ENCODE assay signal across 37 mouse cellular contexts in genomic region chrX:88089873-88090272, GRCm38 (mm10). TPM values are rescaled to one million over a fixed set of nuclear protein-coding genes. Genes with fewer than 3 reads are reported as not detected.
"Had no signal": no experiment of that assay in that cellular context is flagged by ENCODE, and none has a peak within 500 bp of the region (broad histone marks: within the 10 kb centered on the region; RNA-seq: fewer than 3 reads in every experiment).

No protein-coding gene starts in this region.

- H3K36me3 ChIP-seq: heart, embryonic 10.5 days; heart, embryonic 12.5 days; heart, embryonic 13.5 days; heart, embryonic 15.5 days; hindbrain, embryonic 10.5 days; hindbrain, embryonic 12.5 days; hindbrain, embryonic 13.5 days; hindbrain, embryonic 15.5 days; intestine, embryonic 15.5 days; kidney, embryonic 15.5 days had no signal

- DNase-seq: heart, postnatal 10 days; heart, postnatal 14 days; heart, postnatal 36 days; heart, postnatal 4 days; kidney, adult 11 months; kidney, adult 18-20 months; kidney, adult 2 months; kidney, adult 8-10 months; kidney, adult 9 months; kidney, postnatal 10 days; kidney, postnatal 14 days; kidney, postnatal 25 days; kidney, postnatal 36 days; kidney, postnatal 4 days; layer of hippocampus, adult 9-11 months; layer of hippocampus, postnatal 36 days had no signal

- H3K27me3 ChIP-seq: heart, embryonic 12.5 days; heart, embryonic 13.5 days; heart, embryonic 15.5 days; hindbrain, embryonic 12.5 days; hindbrain, embryonic 13.5 days; hindbrain, embryonic 15.5 days; intestine, embryonic 15.5 days; kidney, embryonic 15.5 days had no signal

- H3K9ac ChIP-seq: heart, embryonic 12.5 days; heart, embryonic 13.5 days; heart, embryonic 15.5 days; hindbrain, embryonic 12.5 days; hindbrain, embryonic 13.5 days; hindbrain, embryonic 14.5 days; hindbrain, embryonic 15.5 days; intestine, embryonic 15.5 days; kidney, embryonic 15.5 days had no signal

- H3K4me2 ChIP-seq: heart, embryonic 11.5 days; heart, embryonic 12.5 days; heart, embryonic 13.5 days; heart, embryonic 15.5 days; hindbrain, embryonic 12.5 days; hindbrain, embryonic 13.5 days; hindbrain, embryonic 14.5 days; hindbrain, embryonic 15.5 days; intestine, embryonic 15.5 days; kidney, embryonic 15.5 days had no signal

- ATAC-seq: hindbrain, embryonic 16.5 days; hindbrain, postnatal 0 days; inflammation-experienced regulatory T-cells, adult 6 months; intestine, embryonic 15.5 days; intestine, embryonic 16.5 days; intestine, postnatal 0 days had no signal

- H3K4me3 ChIP-seq: heart, embryonic 10.5 days; heart, embryonic 12.5 days; heart, embryonic 13.5 days; heart, embryonic 15.5 days; hindbrain, embryonic 10.5 days; hindbrain, embryonic 12.5 days; hindbrain, embryonic 13.5 days; hindbrain, embryonic 15.5 days; intestine, embryonic 15.5 days; kidney, embryonic 15.5 days; left cerebral cortex, adult 2 months had no signal

- H3K27ac ChIP-seq: heart, embryonic 10.5 days; heart, embryonic 13.5 days; heart, embryonic 15.5 days; hindbrain, embryonic 10.5 days; hindbrain, embryonic 12.5 days; hindbrain, embryonic 13.5 days; hindbrain, embryonic 14.5 days; hindbrain, embryonic 15.5 days; hindbrain, postnatal 0 days; intestine, embryonic 15.5 days; kidney, embryonic 15.5 days; kidney, postnatal 0 days; left cerebral cortex, adult 2 months had no signal

- H3K4me1 ChIP-seq: heart, embryonic 10.5 days; heart, embryonic 12.5 days; heart, embryonic 13.5 days; heart, embryonic 15.5 days; hindbrain, embryonic 10.5 days; hindbrain, embryonic 12.5 days; hindbrain, embryonic 13.5 days; hindbrain, embryonic 15.5 days; intestine, embryonic 15.5 days; kidney, embryonic 15.5 days had no signal

- H3K9me3 ChIP-seq: heart, embryonic 10.5 days; heart, embryonic 12.5 days; heart, embryonic 13.5 days; heart, embryonic 15.5 days; hindbrain, embryonic 10.5 days; hindbrain, embryonic 12.5 days; hindbrain, embryonic 13.5 days; hindbrain, embryonic 15.5 days; intestine, embryonic 15.5 days; kidney, embryonic 15.5 days had no signal

RNA-seq across cellular contexts. Expression of gene Il1rapl1, which starts 25.6 kb away (rescaled TPM):
- total RNA-seq: hematopoietic stem cell, adult 5-6 weeks had no signal
- polyA plus RNA-seq: inflammation-experienced regulatory T-cells, adult 6 months; kidney, adult 2 months; large intestine, adult 2 months had no signal
